Mouse (Mus musculus) brain, embryonic 14.5 days (tissue): ENCODE data around the gene Lpin1. TPM values are rescaled to one million over a fixed set of nuclear protein-coding genes. Genes with fewer than 3 reads are reported as not detected.

Source experiments
- DNase-seq: peaks from one replicate; pipeline ENCODE4 v3.0.0-alpha.2; 2011; ENCODE audit warnings: low read depth
- CTCF ChIP-seq: fragments of 200-500 bp; IDR thresholded peaks from 2 replicates; pipeline ENCODE4 v1.5.1; 2012; ENCODE audit warnings: inconsistent platforms, mild to moderate bottlenecking, moderate library complexity, borderline replicate concordance; ENCODE audit not compliant: insufficient read depth, insufficient read length; ENCODE audit errors: extremely low read depth
- POLR2A ChIP-seq: fragments of 200-500 bp; IDR thresholded peaks from 2 replicates; pipeline ENCODE4 v1.6.1; 2012; ENCODE audit warnings: mild to moderate bottlenecking, inconsistent platforms, borderline replicate concordance; ENCODE audit not compliant: poor library complexity, insufficient read depth, insufficient read length, severe bottlenecking; ENCODE audit errors: extremely low read depth
- polyA plus RNA-seq: library from polyadenylated mRNA; depleted of rRNA; stranded (reverse); fragments of >200 nt; gene quantifications from 2 replicates; pipeline ENCODE4 v1.2.3, GENCODE M21; 2012; rRNA removed

Lpin1 gene
- polyA plus RNA-seq = 19.0 and 25.6 TPM in 2 replicates

GRCm38 (mm10) chr12:16610936-16611335 lies at the start of gene Lpin1:
TSS of gene Lpin1 (minus strand) at chr12:16610966.
- no peak for DNase-seq
- no peak for TF ChIP-seq CTCF
- TF ChIP-seq POLR2A = no peak

DNA sequence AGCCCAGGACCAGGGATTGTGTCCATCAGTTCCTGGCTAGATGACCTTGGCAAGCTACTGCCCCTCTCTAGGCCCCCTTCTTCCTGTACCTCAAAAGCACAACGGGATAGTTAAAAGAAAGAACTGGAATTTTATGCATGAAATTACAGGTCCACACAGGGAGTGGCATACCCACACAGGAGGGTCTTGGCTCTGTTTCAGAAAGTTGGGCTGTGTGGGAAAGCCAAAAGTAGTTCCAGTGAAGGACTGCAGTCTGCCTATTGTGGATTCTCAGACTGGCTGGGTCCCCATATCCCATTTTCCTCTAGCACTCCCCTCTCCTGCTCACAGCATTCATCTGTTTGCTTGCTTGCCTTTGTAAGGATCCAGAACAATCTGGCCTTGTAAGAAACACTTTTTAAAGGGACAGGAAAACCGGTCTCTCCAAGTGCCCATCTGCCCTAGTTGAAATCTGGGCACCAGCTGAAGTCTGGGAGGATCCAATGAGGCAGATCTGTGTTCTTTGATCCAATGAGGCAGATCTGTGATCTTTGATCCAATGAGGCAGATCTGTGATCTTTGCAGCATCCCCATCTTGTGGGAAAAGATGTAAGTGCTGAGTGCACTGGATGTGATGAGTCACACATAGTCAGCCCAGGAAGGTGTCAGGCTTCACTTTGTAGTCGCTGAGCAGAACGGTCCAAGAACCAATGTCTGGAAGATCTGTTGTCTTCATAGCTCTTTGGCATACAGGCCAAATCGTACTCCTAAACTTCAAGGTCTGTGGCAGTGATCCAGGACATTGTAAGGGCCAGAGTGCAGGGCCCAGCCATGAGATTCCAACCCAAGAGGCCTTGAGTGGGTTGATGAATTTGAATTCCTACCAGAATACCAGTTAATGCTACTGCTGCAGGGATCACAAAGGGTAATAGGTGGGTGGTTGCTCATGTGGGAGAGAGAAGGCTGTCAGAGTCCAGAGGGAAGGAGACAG lies 46.4 kb upstream of the Lpin1 start:
- TF ChIP-seq POLR2A (no peak), CTCF (no peak)
- DNase-seq = no peak

GRCm38 (mm10) chr12:16655604-16656003 lies 44.8 kb upstream of the Lpin1 start:
- TF ChIP-seq POLR2A (no peak), CTCF (no peak)

DNA sequence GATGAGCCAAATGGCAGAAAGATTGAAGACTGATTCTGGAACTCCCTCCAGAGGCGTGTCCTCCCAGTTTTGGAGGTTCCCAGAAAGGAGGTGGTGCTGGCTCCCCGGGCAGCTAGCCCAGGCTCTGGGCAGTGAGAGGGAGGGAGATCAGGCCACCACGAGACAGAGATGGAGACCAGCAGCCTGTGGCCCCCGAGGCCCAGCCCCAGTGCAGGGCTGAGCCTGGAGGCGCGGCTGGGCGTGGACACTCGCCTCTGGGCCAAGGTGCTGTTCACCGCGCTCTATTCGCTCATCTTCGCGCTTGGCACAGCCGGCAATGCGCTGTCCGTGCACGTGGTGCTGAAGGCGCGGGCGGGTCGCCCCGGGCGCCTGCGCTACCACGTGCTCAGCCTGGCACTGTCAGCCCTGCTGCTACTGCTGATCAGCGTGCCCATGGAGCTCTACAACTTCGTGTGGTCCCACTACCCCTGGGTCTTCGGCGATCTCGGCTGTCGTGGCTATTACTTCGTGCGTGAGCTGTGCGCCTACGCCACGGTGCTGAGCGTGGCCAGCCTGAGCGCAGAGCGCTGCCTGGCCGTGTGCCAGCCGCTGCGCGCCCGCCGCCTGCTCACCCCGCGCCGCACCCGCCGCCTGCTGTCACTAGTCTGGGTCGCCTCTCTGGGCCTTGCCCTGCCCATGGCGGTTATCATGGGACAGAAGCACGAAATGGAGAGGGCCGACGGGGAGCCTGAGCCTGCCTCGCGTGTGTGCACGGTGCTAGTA lies 42.7 kb upstream of the Lpin1 start, which contains the start of gene Ntsr2:
Ntsr2 (plus strand) TSS at position 51 of the 762 bp plus-strand sequence.
- DNase-seq = peak; percentile 81
- TF ChIP-seq POLR2A (no peak), CTCF (no peak)

More at GRCm38 (mm10) chr12:16655604-16656003, 44.8 kb upstream of the Lpin1 start:
- DNase-seq = no peak

DNA sequence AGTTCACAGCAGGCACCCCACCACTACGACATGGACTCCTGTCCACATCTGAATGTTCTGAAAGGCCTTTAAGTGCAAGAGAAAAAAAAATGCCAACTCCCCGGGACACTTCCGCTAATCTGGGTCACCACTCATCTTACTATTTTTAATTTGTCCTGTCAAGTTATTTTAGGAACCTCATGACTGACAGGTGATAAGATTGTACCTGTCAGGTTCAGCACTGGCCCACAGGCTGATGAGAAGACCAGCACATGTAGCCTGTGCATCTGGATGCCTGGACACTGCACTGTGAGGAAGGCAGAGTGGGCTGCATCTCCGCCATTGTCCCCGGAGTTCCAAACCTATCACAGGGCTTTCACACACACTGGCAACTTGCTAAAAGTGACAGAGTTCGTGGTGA lies 39.1 kb upstream of the Lpin1 start:
- TF ChIP-seq POLR2A (no peak), CTCF (no peak)
- DNase-seq = no peak

GRCm38 (mm10) chr12:16648273-16648672 lies 37.5 kb upstream of the Lpin1 start:
- DNase-seq = no peak
- TF ChIP-seq CTCF (no peak), POLR2A (no peak)

GRCm38 (mm10) chr12:16646780-16647409 lies 36.1 kb upstream of the Lpin1 start:
- TF ChIP-seq POLR2A (no peak), CTCF (no peak)
- DNase-seq = no peak

- no peak for TF ChIP-seq CTCF
- TF ChIP-seq POLR2A = no peak
- no peak for DNase-seq
Observed at GRCm38 (mm10) chr12:16644698-16645097, 33.9 kb upstream of the Lpin1 start.

GRCm38 (mm10) chr12:16643508-16644345 lies 33.0 kb upstream of the Lpin1 start:
- DNase-seq = peak; percentile 93
- TF ChIP-seq POLR2A = no peak
- TF ChIP-seq CTCF = no peak

GRCm38 (mm10) chr12:16642000-16642399 lies 31.2 kb upstream of the Lpin1 start:
- no peak for DNase-seq

GRCm38 (mm10) chr12:16640075-16640474 lies 29.3 kb upstream of the Lpin1 start:
- TF ChIP-seq POLR2A = no peak
- TF ChIP-seq CTCF = no peak
- DNase-seq = no peak

More at GRCm38 (mm10) chr12:16642000-16642399, 31.2 kb upstream of the Lpin1 start:
- TF ChIP-seq POLR2A (no peak), CTCF (peak; percentile 1; the same call in 1 of the 2 replicates)

GRCm38 (mm10) chr12:16639078-16639771 lies 28.5 kb upstream of the Lpin1 start:
- TF ChIP-seq CTCF (peak; percentile 49; the same call in 1 of the 2 replicates), POLR2A (no peak)
- no peak for DNase-seq

DNA sequence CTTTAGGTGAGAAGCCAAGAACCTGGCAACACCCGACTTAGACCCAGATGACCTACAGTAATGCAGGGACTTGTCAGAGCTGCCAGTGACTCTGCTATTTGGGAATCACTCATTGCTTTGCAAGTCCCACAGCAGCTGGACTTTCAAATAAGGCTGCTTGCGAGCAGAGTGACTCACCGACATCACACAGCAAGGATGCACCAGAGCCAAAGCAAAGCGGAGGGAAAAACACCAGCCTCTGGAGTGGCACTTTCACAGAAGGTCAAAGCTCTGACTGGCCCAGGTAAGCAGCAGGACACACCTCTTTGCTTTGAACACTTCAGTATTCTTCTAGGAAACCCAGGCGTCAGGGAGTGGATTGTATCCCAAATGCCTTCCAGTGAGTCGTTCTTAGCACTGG lies 25.1 kb upstream of the Lpin1 start:
- no peak for TF ChIP-seq POLR2A
- TF ChIP-seq CTCF = no peak
- no peak for DNase-seq
